Mouse (Mus musculus): ENCODE data around the gene Srp54b. TPM values are rescaled to one million over a fixed set of nuclear protein-coding genes. Genes with fewer than 3 reads are reported as not detected.
"Not testable (repeated sequence)": the region's sequence is repeated elsewhere in the genome, so short reads cannot be mapped to it uniquely, and the experiment has no call there.

Gene Srp54b
- 58.1 and 71.5 TPM in 2 replicates for total RNA-seq (2017)

DNA sequence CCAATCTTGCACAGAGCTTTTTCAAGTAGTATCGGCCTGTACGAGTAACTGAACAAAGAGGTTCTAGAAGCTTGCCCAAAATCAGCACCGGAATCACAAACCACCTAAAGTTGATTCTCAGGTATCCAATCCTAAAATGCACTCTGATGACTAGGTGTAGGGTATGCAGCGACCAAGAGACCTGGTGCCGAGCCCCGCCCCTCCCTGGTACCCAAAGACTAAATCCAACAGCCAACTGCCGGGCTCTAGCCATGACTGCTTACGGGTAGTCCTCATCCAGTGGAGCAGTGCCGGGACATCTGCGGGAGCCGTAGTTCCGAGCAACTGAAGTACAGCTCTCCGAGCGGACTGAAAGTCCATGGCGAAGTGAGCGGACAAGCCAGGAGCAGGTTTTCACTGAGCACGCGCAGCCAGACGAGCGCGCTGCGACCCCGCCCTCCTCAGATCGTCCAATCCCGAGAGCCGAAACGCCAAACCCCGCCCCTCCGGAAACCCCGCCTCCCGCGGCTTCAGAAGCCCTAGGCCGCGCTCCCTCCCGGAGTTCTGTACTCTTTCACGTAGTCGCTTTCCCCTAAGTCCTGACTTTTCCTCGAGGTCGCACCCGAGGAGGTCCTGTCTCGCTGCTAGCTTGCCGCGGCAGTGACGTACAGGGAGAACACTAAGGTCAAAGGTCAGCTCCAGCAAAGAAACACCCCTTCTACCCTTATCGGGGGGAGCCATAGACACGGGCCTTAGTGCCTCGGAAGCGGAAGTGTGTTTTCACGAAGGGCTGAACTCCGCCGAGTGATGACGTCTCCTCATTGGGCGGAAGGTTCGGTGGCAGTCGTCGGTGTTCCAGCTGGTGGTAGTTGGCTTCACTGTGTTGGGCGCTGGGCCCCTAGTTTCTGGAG is at the start of gene Srp54b:
Srp54b (plus strand) TSS at position 546 of the 890 bp plus-strand sequence.
- peak; percentile 91 for ATAC-seq (replicated peaks; ENCODE audit: low read depth, poor library complexity, severe bottlenecking)

DNA sequence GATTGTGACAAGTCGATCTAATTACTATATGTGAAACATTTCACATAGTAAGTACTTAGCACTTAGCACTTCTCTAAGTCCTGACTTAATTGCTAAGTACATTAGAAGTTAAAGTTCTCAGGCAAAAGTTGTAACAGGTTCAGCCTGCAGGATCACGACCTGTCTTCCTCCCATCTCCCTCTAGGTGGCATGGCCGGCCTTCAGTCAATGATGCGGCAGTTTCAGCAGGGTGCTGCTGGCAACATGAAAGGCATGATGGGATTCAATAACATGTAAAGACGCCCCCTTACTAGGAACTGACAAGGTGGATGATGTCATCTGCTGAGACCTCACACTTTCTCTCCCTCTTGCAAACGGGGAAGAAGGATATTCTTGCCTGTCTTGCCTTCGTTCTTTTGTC is 42.3 kb upstream of the Srp54b start:
- peak; percentile 92 for ATAC-seq (replicated peaks; ENCODE audit: low read depth, poor library complexity, severe bottlenecking)

DNA sequence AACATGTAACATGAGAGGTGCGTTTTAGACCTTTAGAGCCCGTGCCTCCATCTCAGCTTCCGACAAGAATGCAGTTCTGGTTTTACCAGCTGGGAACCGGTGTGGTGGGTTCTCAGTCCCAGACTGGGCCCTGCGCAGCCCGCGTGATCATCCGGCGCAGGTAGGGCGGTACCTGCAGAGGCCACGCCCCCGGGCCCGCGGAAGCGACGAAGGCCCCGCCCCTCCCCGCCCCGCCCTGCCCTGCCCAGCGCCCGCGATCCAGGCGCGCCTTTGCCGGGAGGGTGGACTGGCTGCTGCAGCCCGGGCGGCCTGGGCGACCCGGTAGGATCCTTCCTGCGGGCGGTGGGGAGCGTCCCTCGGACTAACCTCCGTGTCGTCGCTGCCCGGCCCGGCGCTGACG is 30.7 kb upstream of the Srp54b start, which contains the start of gene Fam177a:
Fam177a (plus strand) TSS at position 228 of the 400 bp plus-strand sequence.
- ATAC-seq (replicated peaks; ENCODE audit: low read depth, poor library complexity, severe bottlenecking): peak; percentile 86

- peak; percentile 66 for ATAC-seq (replicated peaks; ENCODE audit: low read depth, poor library complexity, severe bottlenecking)
Observed at GRCm38 (mm10) chr12:55124731-55125130, 30.2 kb upstream of the Srp54b start.

- ATAC-seq (replicated peaks; ENCODE audit: low read depth, poor library complexity, severe bottlenecking): not testable (repeated sequence)
Observed at GRCm38 (mm10) chr12:55135540-55135939, 19.4 kb upstream of the Srp54b start.

DNA sequence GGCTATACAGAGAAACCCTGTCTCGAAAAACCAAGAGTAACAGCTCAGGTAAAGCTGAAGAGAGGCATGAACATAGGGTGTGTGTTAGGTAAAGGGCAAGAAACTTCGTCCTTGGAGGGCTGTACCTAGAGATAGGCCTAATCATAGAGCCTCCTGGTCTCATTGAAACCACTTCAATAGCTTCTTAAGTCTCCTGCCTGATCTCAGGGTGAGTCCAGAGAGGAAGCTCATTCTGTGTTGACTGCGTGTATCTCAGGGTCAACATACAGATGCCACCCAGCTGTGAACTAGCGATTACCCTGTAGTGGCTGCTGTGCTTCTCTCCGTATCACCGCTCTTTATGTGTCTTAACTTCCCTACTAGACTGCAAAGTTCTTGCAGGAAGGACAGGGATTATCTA is 17.0 kb upstream of the Srp54b start:
- ATAC-seq (replicated peaks; ENCODE audit: low read depth, poor library complexity, severe bottlenecking): not testable (repeated sequence)

DNA sequence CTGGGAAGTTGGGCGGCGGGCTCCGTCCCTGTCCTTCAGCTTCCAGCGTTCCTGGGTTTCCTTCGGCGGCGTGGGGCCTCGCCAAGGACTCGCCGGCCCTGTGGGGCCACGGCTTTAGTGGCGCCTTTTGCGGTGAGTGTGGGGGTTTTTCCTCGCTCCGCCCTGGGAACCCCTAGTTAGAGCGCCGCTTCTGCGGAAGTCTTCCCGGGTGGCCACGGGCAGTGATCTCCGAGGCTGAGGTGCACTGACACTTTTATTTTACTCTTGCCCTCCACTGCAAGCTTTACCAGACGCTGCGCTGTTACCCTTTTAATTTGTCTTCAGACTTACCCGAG is 512 bp downstream of the Srp54b start:
- peak; percentile 41; the same call in 1 of the 2 replicates for ATAC-seq (replicated peaks; ENCODE audit: low read depth, poor library complexity, severe bottlenecking)

GRCm38 (mm10) chr12:55167034-55167557 is 12.2 kb downstream of the Srp54b start:
- not testable (repeated sequence) for ATAC-seq (replicated peaks; ENCODE audit: low read depth, poor library complexity, severe bottlenecking)

- ATAC-seq (replicated peaks; ENCODE audit: low read depth, poor library complexity, severe bottlenecking): peak; percentile 91
Observed at GRCm38 (mm10) chr12:55187686-55188085, 32.8 kb downstream of the Srp54b start.

GRCm38 (mm10) chr12:55189127-55189526 is 34.2 kb downstream of the Srp54b start:
- not testable (repeated sequence) for ATAC-seq (replicated peaks; ENCODE audit: low read depth, poor library complexity, severe bottlenecking)

DNA sequence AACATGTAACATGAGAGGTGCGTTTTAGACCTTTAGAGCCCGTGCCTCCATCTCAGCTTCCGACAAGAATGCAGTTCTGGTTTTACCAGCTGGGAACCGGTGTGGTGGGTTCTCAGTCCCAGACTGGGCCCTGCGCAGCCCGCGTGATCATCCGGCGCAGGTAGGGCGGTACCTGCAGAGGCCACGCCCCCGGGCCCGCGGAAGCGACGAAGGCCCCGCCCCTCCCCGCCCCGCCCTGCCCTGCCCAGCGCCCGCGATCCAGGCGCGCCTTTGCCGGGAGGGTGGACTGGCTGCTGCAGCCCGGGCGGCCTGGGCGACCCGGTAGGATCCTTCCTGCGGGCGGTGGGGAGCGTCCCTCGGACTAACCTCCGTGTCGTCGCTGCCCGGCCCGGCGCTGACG is 44.4 kb downstream of the Srp54b start, which contains the start of gene 1700047I17Rik2:
1700047I17Rik2 (plus strand) TSS at position 287 of the 400 bp plus-strand sequence.
- ATAC-seq (replicated peaks; ENCODE audit: low read depth, poor library complexity, severe bottlenecking): peak; percentile 86

GRCm38 (mm10) chr12:55199799-55200198 is 44.9 kb downstream of the Srp54b start:
- peak; percentile 61 for ATAC-seq (replicated peaks; ENCODE audit: low read depth, poor library complexity, severe bottlenecking)

GRCm38 (mm10) chr12:55212944-55213343 is 58.0 kb downstream of the Srp54b start:
- ATAC-seq (replicated peaks; ENCODE audit: low read depth, poor library complexity, severe bottlenecking): not testable (repeated sequence)

DNA sequence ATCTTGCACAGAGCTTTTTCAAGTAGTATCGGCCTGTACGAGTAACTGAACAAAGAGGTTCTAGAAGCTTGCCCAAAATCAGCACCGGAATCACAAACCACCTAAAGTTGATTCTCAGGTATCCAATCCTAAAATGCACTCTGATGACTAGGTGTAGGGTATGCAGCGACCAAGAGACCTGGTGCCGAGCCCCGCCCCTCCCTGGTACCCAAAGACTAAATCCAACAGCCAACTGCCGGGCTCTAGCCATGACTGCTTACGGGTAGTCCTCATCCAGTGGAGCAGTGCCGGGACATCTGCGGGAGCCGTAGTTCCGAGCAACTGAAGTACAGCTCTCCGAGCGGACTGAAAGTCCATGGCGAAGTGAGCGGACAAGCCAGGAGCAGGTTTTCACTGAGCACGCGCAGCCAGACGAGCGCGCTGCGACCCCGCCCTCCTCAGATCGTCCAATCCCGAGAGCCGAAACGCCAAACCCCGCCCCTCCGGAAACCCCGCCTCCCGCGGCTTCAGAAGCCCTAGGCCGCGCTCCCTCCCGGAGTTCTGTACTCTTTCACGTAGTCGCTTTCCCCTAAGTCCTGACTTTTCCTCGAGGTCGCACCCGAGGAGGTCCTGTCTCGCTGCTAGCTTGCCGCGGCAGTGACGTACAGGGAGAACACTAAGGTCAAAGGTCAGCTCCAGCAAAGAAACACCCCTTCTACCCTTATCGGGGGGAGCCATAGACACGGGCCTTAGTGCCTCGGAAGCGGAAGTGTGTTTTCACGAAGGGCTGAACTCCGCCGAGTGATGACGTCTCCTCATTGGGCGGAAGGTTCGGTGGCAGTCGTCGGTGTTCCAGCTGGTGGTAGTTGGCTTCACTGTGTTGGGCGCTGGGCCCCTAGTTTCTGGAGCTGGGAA is 75.0 kb downstream of the Srp54b start, which contains the start of gene Srp54c:
Srp54c (plus strand) TSS at position 543 of the 894 bp plus-strand sequence.
- ATAC-seq (replicated peaks; ENCODE audit: low read depth, poor library complexity, severe bottlenecking): peak; percentile 91

DNA sequence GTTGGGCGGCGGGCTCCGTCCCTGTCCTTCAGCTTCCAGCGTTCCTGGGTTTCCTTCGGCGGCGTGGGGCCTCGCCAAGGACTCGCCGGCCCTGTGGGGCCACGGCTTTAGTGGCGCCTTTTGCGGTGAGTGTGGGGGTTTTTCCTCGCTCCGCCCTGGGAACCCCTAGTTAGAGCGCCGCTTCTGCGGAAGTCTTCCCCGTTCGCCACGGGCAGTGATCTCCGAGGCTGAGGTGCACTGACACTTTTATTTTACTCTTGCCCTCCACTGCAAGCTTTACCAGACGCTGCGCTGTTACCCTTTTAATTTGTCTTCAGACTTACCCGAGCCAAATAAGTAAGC is 75.6 kb downstream of the Srp54b start:
- ATAC-seq (replicated peaks; ENCODE audit: low read depth, poor library complexity, severe bottlenecking): peak; percentile 50

Other genes starting within 250 kb of the Srp54b start
- not detected in 2 replicates for gene Gm20403, start 168.6 kb upstream of the Srp54b start, total RNA-seq (2017)
- gene Baz1a, start 140.8 kb upstream of the Srp54b start, total RNA-seq (2017): 98.0 and 152 TPM in 2 replicates
- gene 2700097O09Rik, start 75.0 kb upstream of the Srp54b start, total RNA-seq (2017): 10.0 and 10.2 TPM in 2 replicates
- 153 and 172 TPM in 2 replicates for gene Srp54a, start 74.8 kb upstream of the Srp54b start, total RNA-seq (2017)
- gene Fam177a, start 30.6 kb upstream of the Srp54b start, total RNA-seq (2017): 11.4 and 18.5 TPM in 2 replicates
- not detected in 2 replicates for gene 1700047I17Rik2, start 44.5 kb downstream of the Srp54b start, total RNA-seq (2017)
- gene Srp54c, start 75.1 kb downstream of the Srp54b start, total RNA-seq (2017): 94.8 and 98.0 TPM in 2 replicates
- 35.7 and 59.6 TPM in 2 replicates for gene 1110008L16Rik, start 144.5 kb downstream of the Srp54b start, total RNA-seq (2017)
- gene Ppp2r3c, start 147.9 kb downstream of the Srp54b start, total RNA-seq (2017): 26.4 and 32.9 TPM in 2 replicates
- 326 and 362 TPM in 2 replicates for gene Psma6, start 229.1 kb downstream of the Srp54b start, total RNA-seq (2017)

Data from common myeloid progenitor, adult 5-6 weeks (primary cell).